Mouse (Mus musculus) brain, embryonic 14.5 days (tissue): Measurements from ENCODE around the gene Miga2.

Source experiments
- CTCF ChIP-seq: fragments of 200-500 bp; IDR thresholded peaks from 2 replicates; pipeline ENCODE4 v1.5.1; 2012; ENCODE audit warnings: inconsistent platforms, mild to moderate bottlenecking, moderate library complexity, borderline replicate concordance; ENCODE audit not compliant: insufficient read depth, insufficient read length; ENCODE audit errors: extremely low read depth
- POLR2A ChIP-seq: fragments of 200-500 bp; IDR thresholded peaks from 2 replicates; pipeline ENCODE4 v1.6.1; 2012; ENCODE audit warnings: mild to moderate bottlenecking, inconsistent platforms, borderline replicate concordance; ENCODE audit not compliant: poor library complexity, insufficient read depth, insufficient read length, severe bottlenecking; ENCODE audit errors: extremely low read depth

GRCm38 (mm10) chr2:30355861-30356260 lies 8.2 kb upstream of the Miga2 start:
- no peak for TF ChIP-seq POLR2A
- no peak for TF ChIP-seq CTCF
